Mouse (Mus musculus) testis, adult 2 months (tissue): ENCODE measurements around the gene Slc1a4.

Experiments used
- CTCF ChIP-seq: fragments of 200-500 bp; IDR thresholded peaks from 2 replicates; pipeline ENCODE4 v1.5.1; 2012; ENCODE audit warnings: low read depth, mild to moderate bottlenecking, inconsistent platforms, low read length, moderate library complexity; ENCODE audit not compliant: control insufficient read depth, insufficient read depth, insufficient replicate concordance
- POLR2A ChIP-seq: fragments of 200-500 bp; IDR thresholded peaks from 2 replicates; pipeline ENCODE4 v1.6.1; 2012; ENCODE audit warnings: low read depth, mild to moderate bottlenecking, inconsistent platforms, low read length, moderate library complexity; ENCODE audit not compliant: control insufficient read depth

- TF ChIP-seq POLR2A (no peak), CTCF (no peak)
These were observed 62.6 kb downstream of the Slc1a4 start for GRCm38 (mm10) chr11:20269885-20270284.
